Mouse (Mus musculus) CD4-positive naive resting alpha-beta T cell, adult 76 days (primary cell): ENCODE data around the gene Pcdh20. TPM values are rescaled to one million over a fixed set of nuclear protein-coding genes. Genes with fewer than 3 reads are reported as not detected.

Experiments
- total RNA-seq: library from RNA; stranded (reverse); gene quantifications from one replicate; pipeline ENCODE4 v1.2.4, GENCODE M21; 2023

Gene Pcdh20
- not detected for total RNA-seq

DNA sequence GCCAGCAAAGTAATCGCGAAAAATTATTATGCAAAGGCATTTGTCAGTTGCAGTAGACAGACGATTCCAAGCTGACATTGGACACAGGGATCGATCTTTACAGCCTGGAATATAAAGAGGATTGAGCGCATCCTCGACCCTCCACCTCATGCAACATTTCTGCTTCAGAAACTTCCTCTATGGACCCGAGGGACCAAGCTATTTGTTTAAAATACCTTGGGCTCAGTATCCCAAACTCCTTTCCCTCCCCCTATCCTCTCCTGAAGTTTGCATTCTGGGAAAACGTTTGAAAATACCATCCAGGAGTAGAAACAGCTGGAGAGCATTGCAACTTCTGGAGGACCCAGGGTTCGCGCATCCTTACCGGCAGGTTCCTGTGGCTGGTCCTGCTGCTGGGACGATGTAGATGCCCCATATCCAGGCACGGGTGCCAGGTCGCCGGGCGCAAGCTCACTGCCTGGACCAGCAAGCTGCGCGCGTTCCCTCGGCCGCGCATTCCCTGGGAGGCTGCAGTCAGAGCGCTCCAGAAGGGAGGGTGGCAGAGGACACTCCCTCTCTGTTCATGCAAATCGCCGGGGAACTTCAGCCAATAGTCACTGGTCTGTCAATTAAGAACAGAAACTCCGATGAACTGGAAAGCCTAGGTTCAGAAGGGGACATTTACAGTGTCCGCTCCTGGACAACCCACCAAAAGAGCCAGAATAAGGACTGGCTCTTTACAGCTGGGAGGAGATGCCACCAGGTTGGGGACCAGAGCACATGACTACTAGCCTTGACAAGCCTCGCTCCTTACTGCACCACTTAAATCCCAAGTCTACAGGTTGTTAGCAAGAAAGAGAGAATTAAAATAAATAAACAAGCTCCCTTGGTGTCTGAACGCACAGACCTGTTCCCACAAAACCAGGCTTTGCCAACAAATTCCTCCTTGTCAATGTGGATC is at the start of gene Pcdh20:
TSS of gene Pcdh20 (minus strand) at position 902 of the 940 bp plus-strand sequence.

